Mouse (Mus musculus): Measurements from ENCODE around the gene Tmem150c.

Tmem150c gene

DNA sequence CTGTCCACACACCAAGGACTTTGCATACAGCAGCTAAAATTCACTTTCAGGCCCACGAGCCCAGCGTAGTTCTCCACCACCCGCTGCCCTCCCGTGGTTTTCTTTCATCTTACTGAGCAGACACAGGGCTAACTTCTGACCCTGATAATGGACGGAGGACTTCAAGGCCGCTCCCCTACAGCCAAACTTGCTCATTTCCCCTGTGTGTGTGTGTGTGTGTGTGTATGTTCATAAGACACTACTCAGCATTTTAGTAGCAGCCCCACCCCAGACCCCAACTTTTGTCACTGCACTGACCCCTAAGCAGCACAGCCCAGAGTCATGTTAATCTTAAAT is at the start of gene Tmem150c:
Gene Tmem150c (minus strand): TSS at position 171 of the 336 bp plus-strand sequence.
- no peak for DNase-seq

DNA sequence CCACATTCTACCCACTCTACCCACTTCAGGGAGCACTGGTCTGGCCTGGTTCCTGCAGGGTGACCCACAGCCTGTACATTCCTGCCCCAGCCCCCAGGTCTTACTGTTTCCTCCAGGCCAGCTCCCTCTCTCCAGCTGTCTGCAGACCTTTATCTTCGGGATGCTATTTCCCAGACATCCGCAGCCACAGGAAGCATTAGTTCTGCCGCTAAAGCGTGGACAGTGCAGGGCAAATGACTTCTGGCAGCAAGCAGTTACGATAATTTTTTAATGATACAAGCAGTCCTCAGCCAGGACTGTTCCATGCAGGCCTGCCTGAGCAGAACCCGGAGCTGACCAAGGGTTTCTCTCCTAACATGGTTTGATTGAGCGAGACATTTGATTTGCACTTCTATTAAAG is 49.5 kb upstream of the Tmem150c start:
- DNase-seq = no peak

DNA sequence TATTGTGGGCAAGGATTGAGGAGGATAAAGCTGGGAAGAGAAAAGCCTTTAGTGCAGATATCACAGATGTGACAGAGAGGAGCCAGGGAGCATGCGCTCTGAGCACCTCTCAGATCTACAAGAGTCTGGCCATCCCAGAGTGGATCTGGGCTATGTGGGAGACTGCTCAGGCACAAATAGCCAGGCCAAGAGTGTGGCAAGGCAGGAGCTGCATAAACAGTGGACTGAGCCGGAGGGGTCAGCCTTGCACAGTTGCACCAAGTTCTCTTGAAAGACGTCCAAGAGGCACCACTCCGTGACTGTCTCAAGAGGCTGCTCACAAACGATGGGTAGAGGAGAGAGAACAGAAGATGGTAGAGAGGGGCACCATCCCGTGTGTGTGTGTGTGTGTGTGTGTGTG is 47.1 kb upstream of the Tmem150c start:
- DNase-seq = no peak

DNA sequence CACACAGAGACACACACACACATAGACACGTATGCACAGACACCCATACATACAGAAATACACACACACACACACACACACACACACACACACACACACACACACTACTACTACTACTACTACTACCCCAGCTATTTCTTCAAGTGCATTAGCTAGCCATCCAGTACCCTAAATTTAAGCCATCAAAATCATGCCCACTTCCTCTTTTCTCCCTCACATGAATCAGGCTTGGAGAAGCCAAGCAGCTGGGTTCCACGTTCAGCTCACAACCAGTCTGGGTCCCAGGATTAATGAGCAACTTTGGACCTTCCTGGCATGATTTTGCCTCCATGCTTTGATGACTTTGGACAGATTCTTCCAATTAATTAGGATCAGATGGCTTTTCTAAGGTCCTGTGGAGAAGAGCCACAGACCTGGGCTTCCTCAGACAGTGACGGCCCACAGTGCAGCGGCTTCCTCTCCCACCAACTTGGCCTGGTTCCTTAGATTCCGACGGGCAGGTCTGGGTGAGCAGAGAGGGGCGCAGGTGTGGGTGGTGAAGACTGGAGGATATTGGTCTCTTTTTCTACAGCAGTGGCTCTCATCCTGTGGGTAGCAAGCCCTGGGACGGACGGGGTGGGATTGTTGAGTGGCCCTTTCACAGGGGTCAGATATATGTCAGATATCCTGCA is 46.0 kb upstream of the Tmem150c start:
- no peak for DNase-seq

- DNase-seq = peak; percentile 51
Observed at GRCm38 (mm10) chr5:100200805-100201204, 41.2 kb upstream of the Tmem150c start.

- no peak for DNase-seq
Observed at GRCm38 (mm10) chr5:100200296-100200695, 40.7 kb upstream of the Tmem150c start.

GRCm38 (mm10) chr5:100199092-100199853 is 39.7 kb upstream of the Tmem150c start:
- no peak for DNase-seq

- DNase-seq = no peak
Observed at GRCm38 (mm10) chr5:100197476-100197875, 37.9 kb upstream of the Tmem150c start.

DNA sequence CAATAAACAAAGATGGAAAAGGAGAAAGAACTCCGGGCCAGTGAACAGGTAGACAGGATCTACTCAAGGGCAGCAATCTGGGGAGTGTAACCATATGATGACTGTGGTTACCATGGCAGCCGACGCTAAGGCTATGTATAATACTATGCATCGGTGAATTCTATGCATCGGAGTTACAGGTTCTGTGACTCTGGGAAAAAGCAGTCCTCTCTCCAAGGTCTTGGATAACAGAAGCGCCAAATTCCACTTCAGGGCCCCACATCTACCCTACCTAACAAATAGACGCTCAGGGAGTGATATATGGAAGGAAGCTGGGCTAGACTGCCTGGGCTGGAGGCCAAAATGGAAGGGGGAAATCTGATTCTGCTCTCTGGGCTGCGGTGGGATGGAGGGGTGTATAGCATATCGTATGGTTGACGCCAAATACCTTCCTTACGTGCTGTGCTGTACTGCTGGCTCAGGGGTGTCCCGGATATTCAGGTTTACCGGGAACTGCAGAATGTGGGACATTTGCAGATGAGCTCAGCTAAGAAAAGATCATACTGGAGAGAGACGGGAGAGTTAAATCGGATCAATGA is 37.3 kb upstream of the Tmem150c start:
- no peak for DNase-seq

DNA sequence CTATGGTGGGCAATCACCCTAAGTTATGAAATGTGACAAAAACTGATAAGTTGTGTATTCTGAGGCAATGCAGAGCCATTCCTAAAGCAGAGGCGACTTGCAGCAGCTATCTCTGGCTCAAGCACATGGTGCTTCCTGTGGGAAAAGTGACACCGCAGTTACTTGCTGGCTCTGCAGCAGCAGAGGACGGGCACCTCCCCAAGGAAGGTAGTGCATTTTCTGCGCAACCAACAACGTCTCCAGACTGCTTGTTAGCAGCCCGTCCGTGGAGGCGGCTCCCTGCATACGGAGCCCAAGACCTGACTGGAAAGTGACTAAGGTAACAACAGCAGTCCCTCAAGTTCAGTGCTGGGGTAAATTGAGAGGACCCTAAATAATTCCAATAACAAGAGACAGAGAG is 36.8 kb upstream of the Tmem150c start:
- DNase-seq = no peak

GRCm38 (mm10) chr5:100191438-100192190 is 32.0 kb upstream of the Tmem150c start:
- no peak for DNase-seq

- DNase-seq = no peak
Observed at GRCm38 (mm10) chr5:100187035-100187901, 27.7 kb upstream of the Tmem150c start.

GRCm38 (mm10) chr5:100186618-100187017 is 27.0 kb upstream of the Tmem150c start:
- no peak for DNase-seq

DNA sequence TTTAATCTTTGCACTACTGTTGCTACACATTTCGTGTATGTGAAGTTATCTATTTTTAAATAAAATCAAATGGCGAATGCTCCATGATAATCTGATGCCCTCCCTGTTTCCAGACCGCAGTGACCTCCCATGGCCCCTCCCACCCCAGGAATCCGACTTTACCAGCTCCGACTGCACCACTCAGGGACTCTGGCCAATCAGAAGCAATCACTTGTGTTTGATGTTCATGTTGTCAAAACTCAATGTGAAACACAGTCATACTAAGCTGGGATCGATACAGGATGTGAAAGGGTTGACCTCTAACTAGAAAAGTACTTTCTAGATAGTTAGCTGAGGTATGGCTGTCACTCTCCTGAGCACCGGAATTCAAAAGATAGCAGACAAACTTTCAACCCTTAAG is 26.3 kb upstream of the Tmem150c start:
- DNase-seq = peak; percentile 40

- DNase-seq = no peak
Observed at GRCm38 (mm10) chr5:100181011-100181410, 21.4 kb upstream of the Tmem150c start.

DNA sequence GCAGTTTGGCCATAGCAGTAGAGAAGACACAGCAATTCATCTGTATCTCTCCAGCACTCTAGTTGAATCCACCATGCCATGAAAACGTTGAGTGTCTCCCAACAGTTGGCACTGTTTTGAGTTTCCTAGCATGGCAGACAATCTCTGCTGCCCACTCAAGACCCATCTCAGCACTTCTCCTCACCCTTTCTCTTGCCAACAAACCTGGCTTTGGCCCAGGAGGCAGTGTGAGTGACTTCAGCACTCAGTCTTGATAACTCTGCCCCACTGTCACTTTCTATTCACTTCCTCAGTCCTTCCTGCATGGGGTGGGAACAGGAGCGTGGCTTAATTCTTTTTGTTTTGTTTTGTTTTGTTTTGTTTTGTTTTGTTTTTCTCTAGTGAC is 19.2 kb upstream of the Tmem150c start:
- DNase-seq = no peak

GRCm38 (mm10) chr5:100178122-100178780 is 18.6 kb upstream of the Tmem150c start:
- no peak for DNase-seq

- DNase-seq = no peak
Observed at GRCm38 (mm10) chr5:100177547-100177946, 17.9 kb upstream of the Tmem150c start.

- DNase-seq = peak; percentile 23
Observed at GRCm38 (mm10) chr5:100176096-100176495, 16.5 kb upstream of the Tmem150c start.

- no peak for DNase-seq
Observed at GRCm38 (mm10) chr5:100175582-100175981, 16.0 kb upstream of the Tmem150c start.

DNA sequence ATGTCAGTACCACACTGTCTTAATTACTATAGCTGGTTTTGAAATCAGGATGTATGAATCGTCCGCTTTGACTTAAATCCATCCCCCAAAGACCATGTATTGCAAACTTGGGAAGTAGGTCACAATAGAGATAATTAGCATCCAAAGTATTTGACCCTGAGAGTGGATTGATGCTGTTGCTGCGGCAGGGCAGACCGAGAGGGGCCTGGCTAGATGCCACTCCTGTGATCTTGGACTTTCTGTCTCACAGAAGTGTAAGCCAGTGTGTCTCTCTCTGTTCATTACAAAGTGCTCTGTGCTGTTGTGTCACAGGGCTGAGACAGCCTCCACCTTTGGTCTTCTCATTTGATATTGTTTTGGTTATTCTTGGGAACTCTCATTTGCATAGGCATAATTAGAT is 12.5 kb upstream of the Tmem150c start:
- no peak for DNase-seq

Data from embryo, embryonic 11 days (tissue).